Mouse (Mus musculus) olfactory bulb, adult 2 months (tissue): ENCODE data around the gene Ribc2. TPM values are rescaled to one million over a fixed set of nuclear protein-coding genes. Genes with fewer than 3 reads are reported as not detected.

Source experiments
- H3K27ac ChIP-seq: fragments of 200-500 bp; 2 replicates; pipeline ENCODE4 v1.5.1; 2012; ENCODE audit warnings: low read depth, low read length; ENCODE audit not compliant: insufficient read depth
- H3K4me1 ChIP-seq: fragments of 200-500 bp; 2 replicates; pipeline ENCODE4 v1.6.1; 2012; ENCODE audit warnings: low read length; ENCODE audit not compliant: control insufficient read depth, insufficient read depth
- H3K4me3 ChIP-seq: fragments of 200-500 bp; 2 replicates; pipeline ENCODE4 v1.5.1; 2012; ENCODE audit warnings: mild to moderate bottlenecking, low read depth, low read length, moderate library complexity; ENCODE audit not compliant: insufficient read depth
- CTCF ChIP-seq: fragments of 200-500 bp; IDR thresholded peaks from 2 replicates; pipeline ENCODE4 v1.5.1; 2012; ENCODE audit warnings: low read depth, mild to moderate bottlenecking, low read length, moderate library complexity; ENCODE audit not compliant: insufficient read depth
- POLR2A ChIP-seq: fragments of 200-500 bp; IDR thresholded peaks from 2 replicates; pipeline ENCODE4 v1.6.1; 2012; ENCODE audit warnings: mild to moderate bottlenecking, low read depth, low read length, moderate library complexity; ENCODE audit not compliant: insufficient read depth
- WGBS: fragments of 180-500 bp; shearing (Covaris S2); methylation state at CpG from one replicate; pipeline ENCODE4 v1.1.7; 2018; 5-methylcytosine and 5-hydroxymethylcytosine counted together
- polyA plus RNA-seq: library from polyadenylated mRNA; stranded (reverse); fragments of >200 nt; gene quantifications from 2 replicates; pipeline ENCODE4 v1.2.4, GENCODE M21; 2012; ENCODE audit warnings: low replicate concordance; ENCODE audit not compliant: missing spikeins, insufficient read depth, insufficient read length

Gene Ribc2
- polyA plus RNA-seq, 1 experiment, result not detected

- Histone ChIP-seq H3K4me3 (no peak overlapping the region), H3K27ac (no peak overlapping the region), H3K4me1 (peaks cover 6% of the 10 kb centered on the region; the same call in 1 of the 2 replicates)
- TF ChIP-seq POLR2A (no peak), CTCF (no peak)
- 94% methylated on average over 8 of the region's 8 CpGs for WGBS
Observed at GRCm38 (mm10) chr15:85173425-85173824, 41.5 kb downstream of the Ribc2 start.

GRCm38 (mm10) chr15:85174060-85174459 lies 42.2 kb downstream of the Ribc2 start:
- H3K4me1 ChIP-seq, result peaks cover 6% of the 10 kb centered on the region; the same call in 1 of the 2 replicates
- no peak overlapping the region for H3K4me3 ChIP-seq
- TF ChIP-seq POLR2A (no peak), CTCF (no peak)
- 86% methylated on average over 10 of the region's 10 CpGs for WGBS
- no peak overlapping the region for H3K27ac ChIP-seq

- H3K4me1 ChIP-seq, result no peaks in the 10 kb centered on the region; the same call in 1 of the 2 replicates
- TF ChIP-seq POLR2A, result no peak
- no peak overlapping the region for H3K27ac ChIP-seq
- H3K4me3 ChIP-seq, result no peak overlapping the region
- 83% methylated on average over 8 of the region's 8 CpGs for WGBS
Observed at GRCm38 (mm10) chr15:85177576-85177975, 45.7 kb downstream of the Ribc2 start.

GRCm38 (mm10) chr15:85178172-85178571 lies 46.3 kb downstream of the Ribc2 start:
- TF ChIP-seq POLR2A (no peak), CTCF (no peak)
- 68% methylated on average over 6 of the region's 6 CpGs for WGBS
- H3K27ac ChIP-seq, result no peak overlapping the region
- no peaks in the 10 kb centered on the region; the same call in 1 of the 2 replicates for H3K4me1 ChIP-seq
- H3K4me3 ChIP-seq, result no peak overlapping the region

GRCm38 (mm10) chr15:85179528-85180180 lies 47.8 kb downstream of the Ribc2 start:
- WGBS, result 70% methylated on average over 7 of the region's 7 CpGs
- no peak overlapping the region for H3K4me3 ChIP-seq
- TF ChIP-seq CTCF (no peak), POLR2A (no peak)
- no peaks in the 10 kb centered on the region; the same call in 1 of the 2 replicates for H3K4me1 ChIP-seq
- no peak overlapping the region for H3K27ac ChIP-seq

- Histone ChIP-seq H3K4me3 (no peak overlapping the region), H3K4me1 (no peaks in the 10 kb centered on the region; the same call in 1 of the 2 replicates), H3K27ac (no peak overlapping the region)
- TF ChIP-seq CTCF (no peak), POLR2A (no peak)
Observed at GRCm38 (mm10) chr15:85180368-85180767, 48.5 kb downstream of the Ribc2 start.

- no peak for TF ChIP-seq POLR2A
- TF ChIP-seq CTCF, result no peak
- Histone ChIP-seq H3K4me3 (no peak overlapping the region), H3K4me1 (no peaks in the 10 kb centered on the region; the same call in 1 of the 2 replicates), H3K27ac (no peak overlapping the region)
- WGBS, result 92% methylated on average over 4 of the region's 4 CpGs
Observed at GRCm38 (mm10) chr15:85182063-85182462, 50.2 kb downstream of the Ribc2 start.

- Histone ChIP-seq H3K4me1 (peaks cover 2% of the 10 kb centered on the region), H3K4me3 (no peak overlapping the region), H3K27ac (no peak overlapping the region)
- WGBS, result 73% methylated on average over 7 of the region's 7 CpGs
- TF ChIP-seq CTCF, result no peak
- TF ChIP-seq POLR2A, result no peak
Observed at GRCm38 (mm10) chr15:85186916-85187315, 55.0 kb downstream of the Ribc2 start.

GRCm38 (mm10) chr15:85188167-85188778 lies 56.4 kb downstream of the Ribc2 start:
- WGBS, result 66% methylated on average over 8 of the region's 8 CpGs
- Histone ChIP-seq H3K4me1 (peaks cover 2% of the 10 kb centered on the region), H3K27ac (no peak overlapping the region), H3K4me3 (no peak overlapping the region)
- TF ChIP-seq POLR2A (no peak), CTCF (no peak)

Other genes starting within 250 kb of the Ribc2 start
- gene Gm29666, start 212.0 kb upstream of the Ribc2 start, polyA plus RNA-seq, result not detected in 2 replicates
- 69.3 TPM in 1 of 2 replicates, not detected in the other for gene Nup50, start 208.7 kb upstream of the Ribc2 start, polyA plus RNA-seq
- not detected in 2 replicates for gene 5031439G07Rik, start 143.5 kb upstream of the Ribc2 start, polyA plus RNA-seq
- not detected in 2 replicates for gene Upk3a, start 114.9 kb upstream of the Ribc2 start, polyA plus RNA-seq
- not detected in 2 replicates for gene Fam118a, start 103.1 kb upstream of the Ribc2 start, polyA plus RNA-seq
- gene Smc1b, start 114 bp upstream of the Ribc2 start, polyA plus RNA-seq, result not detected in 2 replicates
- gene Fbln1, start 73.9 kb downstream of the Ribc2 start, polyA plus RNA-seq, result not detected in 2 replicates
- 211 TPM in 1 of 2 replicates, not detected in the other for gene Atxn10, start 204.2 kb downstream of the Ribc2 start, polyA plus RNA-seq